Mouse (Mus musculus) lung, embryonic 16.5 days (tissue): ENCODE results near the gene Dazap2. TPM values are rescaled to one million over a fixed set of nuclear protein-coding genes. Genes with fewer than 3 reads are reported as not detected.

Experiments used
- ATAC-seq: fragments of 200-750 bp; cut with Nextera tagmentation; 2 replicates; pipeline ENCODE4 v1.8.0; 2017; ENCODE audit warnings: low read depth, mild to moderate bottlenecking, moderate library complexity
- H3K27ac ChIP-seq: fragments of 300-500 bp; sonication (generic); 2 replicates; pipeline ENCODE4 v1.5.1; 2014; ENCODE audit warnings: mild to moderate bottlenecking, control low read depth, low read length
- H3K27me3 ChIP-seq: fragments of 300-500 bp; sonication (generic); 2 replicates; pipeline ENCODE4 v1.6.1; 2014; ENCODE audit warnings: low read depth, low read length, mixed read lengths; ENCODE audit not compliant: control insufficient read depth, insufficient read depth
- H3K36me3 ChIP-seq: fragments of 300-500 bp; sonication (generic); 2 replicates; pipeline ENCODE4 v1.6.1; 2014; ENCODE audit warnings: low read length; ENCODE audit not compliant: control insufficient read depth, insufficient read depth
- H3K4me1 ChIP-seq: fragments of 300-500 bp; sonication (generic); replicated peaks from 2 replicates; pipeline ENCODE4 v1.6.1; 2014; ENCODE audit warnings: low read length, mixed read lengths; ENCODE audit not compliant: control insufficient read depth, insufficient read depth
- H3K4me2 ChIP-seq: fragments of 300-500 bp; sonication (generic); 2 replicates; pipeline ENCODE4 v1.6.1; 2014; ENCODE audit warnings: low read depth, low read length, control low read depth
- H3K4me3 ChIP-seq: fragments of 300-500 bp; sonication (generic); 2 replicates; pipeline ENCODE4 v1.5.1; 2014; ENCODE audit warnings: mild to moderate bottlenecking, low read length, control low read depth
- H3K9ac ChIP-seq: fragments of 300-500 bp; sonication (generic); 2 replicates; pipeline ENCODE4 v1.6.1; 2014; ENCODE audit warnings: low read length, control low read depth
- H3K9me3 ChIP-seq: fragments of 300-500 bp; sonication (generic); 2 replicates; pipeline ENCODE4 v1.6.1; 2016; ENCODE audit warnings: low read length; ENCODE audit not compliant: control insufficient read depth
- WGBS: fragments of 180-500 bp; shearing (Covaris S2); extraction: QIAGEN DNeasy Blood & Tissue Kit; methylation state at CpG from one replicate; pipeline ENCODE4 v1.1.7; 2014; 5-methylcytosine and 5-hydroxymethylcytosine counted together
- polyA plus RNA-seq: library from polyadenylated mRNA; unstranded; fragments of >200 nt; fragmentation: Nextera tagmentation; extraction: Ambion mirVana; gene quantifications from 2 replicates; pipeline ENCODE4 v1.2.1, GENCODE M21; 2015

The Dazap2 gene
- polyA plus RNA-seq, 1 experiment from 2014 or later, result 262 TPM

- 53% methylated on average over 16 of the region's 16 CpGs for WGBS
- H3K27ac ChIP-seq, result no peak overlapping the region
- no peaks in the 10 kb centered on the region for H3K36me3 ChIP-seq
- peaks cover 33% of the 10 kb centered on the region for H3K27me3 ChIP-seq
- no peak overlapping the region for H3K9ac ChIP-seq
- no peak for ATAC-seq
- no peaks in the 10 kb centered on the region for H3K9me3 ChIP-seq
- no peak overlapping the region for H3K4me2 ChIP-seq
- H3K4me3 ChIP-seq, result no peak overlapping the region
- H3K4me1 ChIP-seq, result peaks cover 16% of the 10 kb centered on the region; the same call in 1 of the 2 replicates
Observed at GRCm38 (mm10) chr15:100639972-100640750, 25.0 kb downstream of the Dazap2 start.

GRCm38 (mm10) chr15:100641226-100641810 lies 26.2 kb downstream of the Dazap2 start:
- H3K36me3 ChIP-seq, result no peaks in the 10 kb centered on the region
- no peak overlapping the region for H3K27ac ChIP-seq
- whole genome bisulfite sequencing, result 55% methylated on average over 16 of the region's 16 CpGs
- H3K9me3 ChIP-seq, result no peaks in the 10 kb centered on the region
- no peak overlapping the region for H3K9ac ChIP-seq
- no peak overlapping the region for H3K4me3 ChIP-seq
- peaks cover 5% of the 10 kb centered on the region; the same call in 1 of the 2 replicates for H3K4me1 ChIP-seq
- H3K4me2 ChIP-seq, result no peak overlapping the region
- peaks cover 21% of the 10 kb centered on the region for H3K27me3 ChIP-seq
- no peak for ATAC-seq

GRCm38 (mm10) chr15:100642451-100642850 lies 27.3 kb downstream of the Dazap2 start:
- no peak for ATAC-seq
- no peak overlapping the region for H3K27ac ChIP-seq
- WGBS, result 92% methylated on average over 7 of the region's 7 CpGs

GRCm38 (mm10) chr15:100646161-100646560 lies 31.0 kb downstream of the Dazap2 start:
- Histone ChIP-seq H3K9ac (no peak overlapping the region), H3K4me3 (no peak overlapping the region), H3K36me3 (no peaks in the 10 kb centered on the region), H3K27ac (no peak overlapping the region), H3K9me3 (no peaks in the 10 kb centered on the region), H3K4me1 (no peaks in the 10 kb centered on the region), H3K4me2 (no peak overlapping the region), H3K27me3 (no peaks in the 10 kb centered on the region; the same call in 1 of the 2 replicates)
- WGBS, result 66% methylated on average over 6 of the region's 6 CpGs
- no peak for ATAC-seq

More at GRCm38 (mm10) chr15:100642451-100642850, 27.3 kb downstream of the Dazap2 start:
- Histone ChIP-seq H3K4me3 (no peak overlapping the region), H3K36me3 (no peaks in the 10 kb centered on the region), H3K4me2 (no peak overlapping the region), H3K9ac (no peak overlapping the region), H3K4me1 (no peaks in the 10 kb centered on the region), H3K27me3 (peaks cover 11% of the 10 kb centered on the region), H3K9me3 (no peaks in the 10 kb centered on the region)

GRCm38 (mm10) chr15:100650111-100650510 lies 35.0 kb downstream of the Dazap2 start:
- no peaks in the 10 kb centered on the region for H3K9me3 ChIP-seq
- H3K4me2 ChIP-seq, result no peak overlapping the region
- no peaks in the 10 kb centered on the region for H3K36me3 ChIP-seq
- WGBS, result 83% methylated on average over 10 of the region's 10 CpGs
- no peak for ATAC-seq
- H3K27ac ChIP-seq, result no peak overlapping the region
- no peaks in the 10 kb centered on the region; the same call in 1 of the 2 replicates for H3K27me3 ChIP-seq
- no peak overlapping the region for H3K9ac ChIP-seq
- H3K4me1 ChIP-seq, result no peaks in the 10 kb centered on the region
- H3K4me3 ChIP-seq, result no peak overlapping the region

- 49% methylated on average over 9 of the region's 9 CpGs for WGBS
- no peaks in the 10 kb centered on the region for H3K9me3 ChIP-seq
- H3K4me1 ChIP-seq, result no peaks in the 10 kb centered on the region
- no peak overlapping the region for H3K4me3 ChIP-seq
- H3K4me2 ChIP-seq, result no peak overlapping the region
- ATAC-seq, result no peak
- H3K27ac ChIP-seq, result no peak overlapping the region
- no peak overlapping the region for H3K9ac ChIP-seq
- H3K27me3 ChIP-seq, result no peaks in the 10 kb centered on the region
- no peaks in the 10 kb centered on the region for H3K36me3 ChIP-seq
Observed at GRCm38 (mm10) chr15:100651610-100652009, 36.5 kb downstream of the Dazap2 start.

- WGBS, result 78% methylated on average over 1 of the region's 1 CpGs
- H3K9me3 ChIP-seq, result no peaks in the 10 kb centered on the region
- no peak for ATAC-seq
- no peak overlapping the region for H3K9ac ChIP-seq
- H3K27me3 ChIP-seq, result no peaks in the 10 kb centered on the region
- no peak overlapping the region for H3K4me3 ChIP-seq
- H3K27ac ChIP-seq, result no peak overlapping the region
- no peaks in the 10 kb centered on the region for H3K36me3 ChIP-seq
- no peaks in the 10 kb centered on the region for H3K4me1 ChIP-seq
- no peak overlapping the region for H3K4me2 ChIP-seq
Observed at GRCm38 (mm10) chr15:100654271-100654670, 39.1 kb downstream of the Dazap2 start.

GRCm38 (mm10) chr15:100655201-100655600 lies 40.1 kb downstream of the Dazap2 start:
- ATAC-seq, result no peak
- Histone ChIP-seq H3K9ac (no peak overlapping the region), H3K27ac (no peak overlapping the region), H3K4me3 (no peak overlapping the region), H3K9me3 (no peaks in the 10 kb centered on the region), H3K27me3 (no peaks in the 10 kb centered on the region), H3K36me3 (no peaks in the 10 kb centered on the region), H3K4me2 (no peak overlapping the region), H3K4me1 (no peaks in the 10 kb centered on the region)
- WGBS, result 72% methylated on average over 5 of the region's 5 CpGs

- 77% methylated on average over 9 of the region's 9 CpGs for WGBS
- no peak overlapping the region for H3K27ac ChIP-seq
- no peak overlapping the region for H3K4me3 ChIP-seq
- 0 out of 2 replicates have a peak, but pooled peaks cover 3% of the 10 kb centered on the region for H3K4me1 ChIP-seq
- no peak for ATAC-seq
- no peaks in the 10 kb centered on the region for H3K36me3 ChIP-seq
- no peak overlapping the region for H3K9ac ChIP-seq
- no peak overlapping the region for H3K4me2 ChIP-seq
- no peaks in the 10 kb centered on the region for H3K9me3 ChIP-seq
- H3K27me3 ChIP-seq, result no peaks in the 10 kb centered on the region
Observed at GRCm38 (mm10) chr15:100660306-100660705, 45.2 kb downstream of the Dazap2 start.
